Mouse (Mus musculus) embryonic facial prominence, embryonic 14.5 days (tissue): Measurements from ENCODE around the gene Ms4a5. TPM values are rescaled to one million over a fixed set of nuclear protein-coding genes. Genes with fewer than 3 reads are reported as not detected.
A peak's percentile ranks its signal among the peaks of the same experiment; 100 is the strongest.
"Not testable (repeated sequence)": the region's sequence is repeated elsewhere in the genome, so short reads cannot be mapped to it uniquely, and the experiment has no call there.

ENCODE experiments used
- ATAC-seq: fragments of 200-750 bp; cut with Nextera tagmentation; 2 replicates; pipeline ENCODE4 v1.8.0; 2017; ENCODE audit warnings: low read depth, moderate number of reproducible peaks, moderate TSS enrichment
- DNase-seq: peaks from one replicate; pipeline ENCODE4 v3.0.0-alpha.2; 2015; ENCODE audit warnings: low spot score
- H3K27ac ChIP-seq: fragments of 300-500 bp; sonication (generic); replicated peaks from 2 replicates; pipeline ENCODE4 v1.5.1; 2014; ENCODE audit warnings: low read depth, mild to moderate bottlenecking, low read length, moderate library complexity
- H3K27me3 ChIP-seq: fragments of 300-500 bp; sonication (generic); replicated peaks from 2 replicates; pipeline ENCODE4 v1.6.1; 2014; ENCODE audit warnings: low read length; ENCODE audit not compliant: control insufficient read depth, insufficient read depth
- H3K36me3 ChIP-seq: fragments of 300-500 bp; sonication (generic); 2 replicates; pipeline ENCODE4 v1.6.1; 2014; ENCODE audit warnings: low read length, mixed read lengths; ENCODE audit not compliant: control insufficient read depth, insufficient read depth
- H3K4me1 ChIP-seq: fragments of 300-500 bp; sonication (generic); 2 replicates; pipeline ENCODE4 v1.6.1; 2014; ENCODE audit warnings: antibody characterized with exemption, low read length; ENCODE audit not compliant: control insufficient read depth, insufficient read depth
- H3K4me2 ChIP-seq: fragments of 300-500 bp; sonication (generic); 2 replicates; pipeline ENCODE4 v1.6.1; 2014; ENCODE audit warnings: low read depth, mild to moderate bottlenecking, low read length, moderate library complexity, mixed read lengths
- H3K4me3 ChIP-seq: fragments of 300-500 bp; sonication (generic); 2 replicates; pipeline ENCODE4 v1.5.1; 2014; ENCODE audit warnings: low read depth, mild to moderate bottlenecking, low read length
- H3K9ac ChIP-seq: fragments of 300-500 bp; sonication (generic); 2 replicates; pipeline ENCODE4 v1.6.1; 2014; ENCODE audit warnings: low read depth, mild to moderate bottlenecking, low read length, moderate library complexity, mixed read lengths
- H3K9me3 ChIP-seq: fragments of 300-500 bp; sonication (generic); 2 replicates; pipeline ENCODE4 v1.6.1; 2016; ENCODE audit warnings: low read length; ENCODE audit not compliant: control insufficient read depth
- WGBS: fragments of 180-500 bp; shearing (Covaris S2); extraction: QIAGEN DNeasy Blood & Tissue Kit; methylation state at CpG from one replicate; pipeline ENCODE4 v1.1.7; 2014; 5-methylcytosine and 5-hydroxymethylcytosine counted together
- polyA plus RNA-seq: library from polyadenylated mRNA; unstranded; fragments of >200 nt; fragmentation: Nextera tagmentation; extraction: Ambion mirVana; gene quantifications from 2 replicates; pipeline ENCODE4 v1.2.1, GENCODE M21; 2014

Gene Ms4a5
- polyA plus RNA-seq, 1 experiment from 2014 or later: not detected

GRCm38 (mm10) chr19:11280223-11280622 lies 3.5 kb downstream of the Ms4a5 start:
- Histone ChIP-seq H3K36me3 (no peaks in the 10 kb centered on the region), H3K4me3 (no peak overlapping the region)

GRCm38 (mm10) chr19:11276431-11276830 lies 7.2 kb downstream of the Ms4a5 start:
- Histone ChIP-seq H3K4me3 (no peak overlapping the region), H3K27ac (no peak overlapping the region), H3K9me3 (no peaks in the 10 kb centered on the region), H3K27me3 (no peaks in the 10 kb centered on the region), H3K4me1 (no peaks in the 10 kb centered on the region), H3K36me3 (no peaks in the 10 kb centered on the region), H3K9ac (no peak overlapping the region), H3K4me2 (no peak overlapping the region)
- ATAC-seq (no peak), DNase-seq (peak; percentile 22)
- WGBS: 55% methylated on average over 5 of the region's 5 CpGs

More at GRCm38 (mm10) chr19:11280223-11280622, 3.5 kb downstream of the Ms4a5 start:
- ATAC-seq: no peak
- WGBS: 86% methylated on average over 3 of the region's 3 CpGs
- Histone ChIP-seq H3K4me1 (no peaks in the 10 kb centered on the region), H3K4me2 (no peak overlapping the region), H3K9me3 (no peaks in the 10 kb centered on the region), H3K9ac (no peak overlapping the region), H3K27me3 (no peaks in the 10 kb centered on the region), H3K27ac (no peak overlapping the region)
- no peak for DNase-seq

GRCm38 (mm10) chr19:11266956-11267355 lies 16.7 kb downstream of the Ms4a5 start:
- no peaks in the 10 kb centered on the region for H3K4me1 ChIP-seq
- H3K9ac ChIP-seq: no peak overlapping the region
- DNase-seq (no peak), ATAC-seq (no peak)
- H3K27ac ChIP-seq: no peak overlapping the region
- no peaks in the 10 kb centered on the region for H3K36me3 ChIP-seq
- H3K4me3 ChIP-seq: no peak overlapping the region
- no peaks in the 10 kb centered on the region for H3K27me3 ChIP-seq
- 77% methylated on average over 4 of the region's 4 CpGs for WGBS
- H3K4me2 ChIP-seq: no peak overlapping the region
- no peaks in the 10 kb centered on the region for H3K9me3 ChIP-seq

- Histone ChIP-seq H3K9ac (no peak within 1 kb of the TSS), H3K9me3 (no peaks in the 10 kb centered on the region), H3K4me3 (no peak within 1 kb of the TSS), H3K4me2 (no peak within 1 kb of the TSS), H3K27me3 (no peaks in the 10 kb centered on the region), H3K4me1 (no peaks in the 10 kb centered on the region), H3K36me3 (no peaks in the 10 kb centered on the region), H3K27ac (no peak within 1 kb of the TSS)
- DNase-seq (no peak), ATAC-seq (no peak)
- WGBS: 86% methylated on average over 8 of the region's 8 CpGs
These were observed 17.4 kb downstream of the Ms4a5 start, which contains the start of gene Ms4a1 for GRCm38 (mm10) chr19:11266052-11266845. Ms4a1 (minus strand) TSS chr19:11266241.

- WGBS: 77% methylated on average over 9 of the region's 9 CpGs
- Histone ChIP-seq H3K9ac (no peak overlapping the region), H3K4me3 (no peak overlapping the region), H3K27me3 (no peaks in the 10 kb centered on the region), H3K9me3 (no peaks in the 10 kb centered on the region), H3K4me2 (no peak overlapping the region), H3K36me3 (no peaks in the 10 kb centered on the region), H3K4me1 (no peaks in the 10 kb centered on the region), H3K27ac (no peak overlapping the region)
- no peak for DNase-seq
- no peak for ATAC-seq
These were observed 19.0 kb downstream of the Ms4a5 start for GRCm38 (mm10) chr19:11264602-11265185.

GRCm38 (mm10) chr19:11263549-11263948 lies 20.1 kb downstream of the Ms4a5 start:
- no peak for DNase-seq
- no peaks in the 10 kb centered on the region for H3K27me3 ChIP-seq
- no peaks in the 10 kb centered on the region for H3K36me3 ChIP-seq
- H3K4me1 ChIP-seq: no peaks in the 10 kb centered on the region
- no peak overlapping the region for H3K9ac ChIP-seq
- no peak for ATAC-seq
- H3K4me3 ChIP-seq: no peak overlapping the region
- WGBS: 74% methylated on average over 3 of the region's 3 CpGs
- H3K4me2 ChIP-seq: no peak overlapping the region
- H3K27ac ChIP-seq: no peak overlapping the region
- H3K9me3 ChIP-seq: no peaks in the 10 kb centered on the region

- H3K4me1 ChIP-seq, H3K4me3 ChIP-seq, H3K27me3 ChIP-seq, H3K9me3 ChIP-seq, H3K27ac ChIP-seq, DNase-seq, H3K4me2 ChIP-seq, ATAC-seq, H3K36me3 ChIP-seq, H3K9ac ChIP-seq: not testable (repeated sequence)
- WGBS: 71% methylated on average over 4 of the region's 4 CpGs
These were observed 20.7 kb downstream of the Ms4a5 start for GRCm38 (mm10) chr19:11262932-11263331.

- H3K27me3 ChIP-seq: no peaks in the 10 kb centered on the region
- H3K4me2 ChIP-seq: no peak overlapping the region
- no peaks in the 10 kb centered on the region for H3K36me3 ChIP-seq
- WGBS: 86% methylated on average over 2 of the region's 2 CpGs
- H3K9ac ChIP-seq: no peak overlapping the region
- no peak overlapping the region for H3K4me3 ChIP-seq
- ATAC-seq (no peak), DNase-seq (no peak)
- no peak overlapping the region for H3K27ac ChIP-seq
- H3K4me1 ChIP-seq: no peaks in the 10 kb centered on the region
- H3K9me3 ChIP-seq: no peaks in the 10 kb centered on the region
These were observed 22.2 kb downstream of the Ms4a5 start for GRCm38 (mm10) chr19:11261522-11261921.

GRCm38 (mm10) chr19:11244230-11244629 lies 39.4 kb downstream of the Ms4a5 start:
- H3K9ac ChIP-seq: no peak overlapping the region
- H3K4me2 ChIP-seq: no peak overlapping the region
- H3K27me3 ChIP-seq: no peaks in the 10 kb centered on the region
- DNase-seq (peak; percentile 5), ATAC-seq (no peak)
- no peaks in the 10 kb centered on the region for H3K4me1 ChIP-seq
- H3K4me3 ChIP-seq: no peak overlapping the region
- H3K36me3 ChIP-seq: no peaks in the 10 kb centered on the region
- H3K27ac ChIP-seq: no peak overlapping the region
- no peaks in the 10 kb centered on the region for H3K9me3 ChIP-seq
